Mouse (Mus musculus) liver, embryonic 16.5 days (tissue): ENCODE results near the gene Try4. TPM values are rescaled to one million over a fixed set of nuclear protein-coding genes. Genes with fewer than 3 reads are reported as not detected.

Source experiments
- polyA plus RNA-seq: library from polyadenylated mRNA; unstranded; fragments of >200 nt; fragmentation: Nextera tagmentation; extraction: Ambion mirVana; gene quantifications from 2 replicates; pipeline ENCODE4 v1.2.1, GENCODE M21; 2015

Gene Try4
- polyA plus RNA-seq, 1 experiment from 2014 or later, result 0.52 TPM

Other genes with a start within 250 kb of the Try4 start
- 0.49 and 3.7 TPM in 2 replicates for gene Try5, start 14.6 kb downstream of the Try4 start, polyA plus RNA-seq
- 0.79 and 4.8 TPM in 2 replicates for gene Try10, start 51.8 kb downstream of the Try4 start, polyA plus RNA-seq
- gene Prss3, start 75.4 kb downstream of the Try4 start, polyA plus RNA-seq, result 0.39 and 2.5 TPM in 2 replicates
- gene Gm5771, start 90.1 kb downstream of the Try4 start, polyA plus RNA-seq, result 0.26 and 2.6 TPM in 2 replicates
- gene Gm10334, start 143.9 kb downstream of the Try4 start, polyA plus RNA-seq, result 0.18 and 1.7 TPM in 2 replicates
- 0.58 and 5.6 TPM in 2 replicates for gene Prss1, start 156.7 kb downstream of the Try4 start, polyA plus RNA-seq
- 0.46 and 4.0 TPM in 2 replicates for gene Prss2, start 219.5 kb downstream of the Try4 start, polyA plus RNA-seq